Comparison of ENCODE assay signal across 18 mouse cellular contexts in the genomic region with DNA sequence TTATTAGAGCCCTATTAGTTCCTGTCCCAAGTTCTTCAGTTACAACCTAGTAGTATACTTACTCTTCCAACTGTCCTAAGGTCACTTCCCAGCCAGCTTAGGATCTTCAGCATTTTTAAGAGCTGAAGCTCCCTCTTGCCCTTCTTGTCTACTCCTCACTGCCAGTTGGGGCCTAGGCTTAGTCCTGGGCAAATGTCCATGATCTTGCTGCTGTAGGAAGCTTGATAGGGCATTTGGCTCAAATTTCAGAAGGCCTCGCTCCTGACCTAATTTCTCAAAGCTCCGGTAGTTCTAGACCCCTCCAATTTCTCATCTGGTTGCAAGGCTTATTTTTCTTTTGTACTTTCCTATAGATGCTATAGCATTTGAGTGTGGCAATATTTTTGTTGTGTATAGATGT. TPM values are rescaled to one million over a fixed set of nuclear protein-coding genes. Genes with fewer than 3 reads are reported as not detected.
DNase-seq lines count a peak whose midpoint lies in the region; ATAC-seq and TF ChIP-seq lines count a peak whose summit lies in the region.
"Had no signal": no experiment of that assay in that cellular context is flagged by ENCODE, and none has a peak within 500 bp of the region (broad histone marks: within the 10 kb centered on the region; RNA-seq: fewer than 3 reads in every experiment).

No protein-coding gene starts in this region.

- H3K36me3 ChIP-seq in heart, embryonic 13.5 days: peaks cover 72% of the 10 kb centered on the region
- H3K36me3 ChIP-seq in hindbrain, postnatal 0 days (ENCODE audit: insufficient read depth, low read length): peaks cover 28% of the 10 kb centered on the region

- TF ChIP-seq CTCF in hindbrain, postnatal 0 days (IDR thresholded peaks at IDR 0.05; ENCODE audit: low read depth): no peak

- peak; percentile 34 to 45 for DNase-seq in cerebellum, adult 18-20 months
- no peak for DNase-seq in cerebellum, postnatal 36 days
- no peak for DNase-seq in heart, postnatal 25 days (ENCODE audit: low spot score)
- peak; percentile 67 for DNase-seq in brain, adult 2 months (ENCODE audit: low read depth, low spot score)
- peak; percentile 26 to 45 for DNase-seq in cerebellum, postnatal 14 days
- DNase-seq in hindbrain, postnatal 0 days (ENCODE audit: low spot score): no peak
- DNase-seq: kidney, adult 18-20 months; kidney, postnatal 10 days; midbrain, embryonic 14.5 days; retina, postnatal 1 day had no signal

- intact Hi-C loops in heart, postnatal 25 days (cut with DNase I): loop anchor here (5.0 kb wide), 2 partner anchors 166 to 181 kb away; no protein-coding TSS in a partner anchor

- ATAC-seq in heart, embryonic 13.5 days (ENCODE audit: extremely low read depth, insufficient number of reproducible peaks, low FRiP score, low TSS enrichment): no peak
- ATAC-seq in hindbrain, postnatal 0 days: no peak
- ATAC-seq: forebrain, embryonic 14.5 days; lung, postnatal 0 days had no signal

- no peak overlapping the region for H3K4me3 ChIP-seq in heart, embryonic 13.5 days
- no peak overlapping the region for H3K4me3 ChIP-seq in hindbrain, postnatal 0 days (ENCODE audit: low read length)
- H3K4me3 ChIP-seq: erythroblast, embryonic 14.5 days; limb, embryonic 12.5 days; liver, embryonic 15.5 days; myocyte; neural tube, embryonic 15.5 days had no signal

- 0 out of 2 replicates have a peak overlapping the region, but pooled peaks have one; percentile 10 for H3K9ac ChIP-seq in heart, embryonic 13.5 days
- H3K9ac ChIP-seq in hindbrain, postnatal 0 days (replicated peaks; ENCODE audit: low read length): no peak overlapping the region
- H3K9ac ChIP-seq: limb, embryonic 12.5 days; liver, embryonic 15.5 days; neural tube, embryonic 15.5 days had no signal

- H3K4me1 ChIP-seq in heart, embryonic 13.5 days: peaks cover 53% of the 10 kb centered on the region
- H3K4me1 ChIP-seq in hindbrain, postnatal 0 days (ENCODE audit: insufficient read depth, low read length): 0 out of 2 replicates have a peak, but pooled peaks cover 1% of the 10 kb centered on the region

- no peaks in the 10 kb centered on the region for H3K9me3 ChIP-seq in heart, embryonic 13.5 days
- no peaks in the 10 kb centered on the region for H3K9me3 ChIP-seq in hindbrain, postnatal 0 days (ENCODE audit: low read length)
- H3K9me3 ChIP-seq: limb, embryonic 12.5 days; liver, embryonic 15.5 days; neural tube, embryonic 15.5 days had no signal

- no peak overlapping the region for H3K4me2 ChIP-seq in heart, embryonic 13.5 days
- H3K4me2 ChIP-seq in hindbrain, postnatal 0 days (ENCODE audit: low read depth, low read length): no peak overlapping the region
- H3K4me2 ChIP-seq: limb, embryonic 12.5 days; liver, embryonic 15.5 days; neural tube, embryonic 15.5 days had no signal

- 0 out of 2 replicates have a peak overlapping the region, but pooled peaks have one; percentile 9 for H3K27ac ChIP-seq in heart, embryonic 13.5 days (replicated peaks)
- H3K27ac ChIP-seq in hindbrain, postnatal 0 days: no peak overlapping the region
- H3K27ac ChIP-seq: limb, embryonic 12.5 days; liver, embryonic 15.5 days; neural tube, embryonic 15.5 days had no signal

- no peaks in the 10 kb centered on the region for H3K27me3 ChIP-seq in heart, embryonic 13.5 days (replicated peaks)
- H3K27me3 ChIP-seq in hindbrain, postnatal 0 days (ENCODE audit: insufficient read depth, low read length): no peaks in the 10 kb centered on the region
- H3K27me3 ChIP-seq: neural tube, embryonic 15.5 days had no signal

- 87% methylated on average over 2 of the region's 2 CpGs for WGBS in heart, embryonic 13.5 days
- 90% methylated on average over 2 of the region's 2 CpGs for WGBS in hindbrain, postnatal 0 days

RNA-seq across cellular contexts. Expression of a gene that starts 7.7 kb away (rescaled TPM):
- 97.6 and 107 TPM in 2 replicates for polyA plus RNA-seq in heart, embryonic 13.5 days (2015; fragmentation: Nextera tagmentation; extraction: Ambion mirVana)
- total RNA-seq in heart, postnatal 25 days (2021): 100 to 1,000 TPM; 491 to 545 TPM
- total RNA-seq in hindbrain, postnatal 0 days (2014; rRNA removed): 120 and 141 TPM in 2 replicates
- polyA plus RNA-seq in hindbrain, postnatal 0 days (2015; fragmentation: Nextera tagmentation; extraction: Ambion mirVana): 54.8 and 61.3 TPM in 2 replicates

RNA-seq across cellular contexts. Expression of a gene that starts 31.3 kb away (rescaled TPM):
- polyA plus RNA-seq in heart, embryonic 13.5 days (2015; fragmentation: Nextera tagmentation; extraction: Ambion mirVana): 53.2 and 58.8 TPM in 2 replicates
- 10 to 100 TPM; 28.4 to 28.7 TPM for total RNA-seq in heart, postnatal 25 days (2021)
- total RNA-seq in hindbrain, postnatal 0 days (2014; rRNA removed): 42.7 and 49.7 TPM in 2 replicates
- 53.3 and 53.5 TPM in 2 replicates for polyA plus RNA-seq in hindbrain, postnatal 0 days (2015; fragmentation: Nextera tagmentation; extraction: Ambion mirVana)

Comparison
In these comparisons a context has a peak if more than half of its experiments do, and no peak if none do; other contexts are left out.
1. DNase-seq: peak in cerebellum, adult 18-20 months (2 of 2), brain, adult 2 months (single experiment) and cerebellum, postnatal 14 days (2 of 2); none in cerebellum, postnatal 36 days (0 of 2), heart, postnatal 25 days (single experiment) and hindbrain, postnatal 0 days (single experiment).